Mouse (Mus musculus): Measurements from ENCODE around the gene Prpsap1. TPM values are rescaled to one million over a fixed set of nuclear protein-coding genes. Genes with fewer than 3 reads are reported as not detected.

Gene Prpsap1
- polyA plus RNA-seq, 1 experiment: 112 TPM

GRCm38 (mm10) chr11:116439269-116440240, 54.4 kb downstream of the Prpsap1 start:
- no peak for TF ChIP-seq POLR2A (IDR thresholded peaks at IDR 0.05; ENCODE audit: low read depth, low read length)
- no peak for TF ChIP-seq CTCF (IDR thresholded peaks at IDR 0.05; ENCODE audit: borderline replicate concordance, insufficient read depth, low read length)
- peaks cover 10% of the 10 kb centered on the region; the same call in 1 of the 2 replicates for H3K4me1 ChIP-seq (ENCODE audit: control insufficient read depth, insufficient read depth, low read length)
- no peak overlapping the region for H3K4me3 ChIP-seq (ENCODE audit: insufficient read depth, low read length)
- H3K27ac ChIP-seq (ENCODE audit: insufficient read depth, low read length): no peak overlapping the region

DNA sequence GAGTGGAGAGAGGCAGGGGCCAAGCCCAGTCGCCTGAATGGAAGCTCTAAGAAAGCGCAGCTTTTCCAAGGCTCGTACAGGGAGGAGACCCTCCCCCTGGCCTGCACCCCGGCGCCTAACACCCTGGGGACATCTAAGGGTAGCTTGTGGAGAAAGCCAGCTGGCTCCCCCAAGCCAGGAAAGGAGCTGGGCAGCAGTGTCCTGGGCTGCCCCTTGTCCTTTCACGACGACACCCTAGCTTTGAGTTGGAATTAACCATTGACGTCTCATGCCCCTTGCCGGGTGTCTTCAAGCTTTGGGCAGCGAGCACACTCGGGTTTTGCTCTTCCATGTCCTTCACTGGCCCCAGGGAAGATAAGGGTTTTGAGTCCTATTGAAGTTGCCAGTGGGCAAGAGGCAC, 56.5 kb downstream of the Prpsap1 start:
- no peak overlapping the region for H3K27ac ChIP-seq (ENCODE audit: insufficient read depth, low read length)
- TF ChIP-seq POLR2A (IDR thresholded peaks at IDR 0.05; ENCODE audit: low read depth, low read length): no peak
- TF ChIP-seq CTCF (IDR thresholded peaks at IDR 0.05; ENCODE audit: borderline replicate concordance, insufficient read depth, low read length): no peak
- peaks cover 12% of the 10 kb centered on the region; the same call in 1 of the 2 replicates for H3K4me1 ChIP-seq (ENCODE audit: control insufficient read depth, insufficient read depth, low read length)
- H3K4me3 ChIP-seq (ENCODE audit: insufficient read depth, low read length): no peak overlapping the region

GRCm38 (mm10) chr11:116436725-116437331, 57.2 kb downstream of the Prpsap1 start:
- Histone ChIP-seq H3K4me1 (ENCODE audit: control insufficient read depth, insufficient read depth, low read length) (peaks cover 12% of the 10 kb centered on the region; the same call in 1 of the 2 replicates), H3K4me3 (ENCODE audit: insufficient read depth, low read length) (no peak overlapping the region), H3K27ac (ENCODE audit: insufficient read depth, low read length) (no peak overlapping the region)
- TF ChIP-seq CTCF (IDR thresholded peaks at IDR 0.05; ENCODE audit: borderline replicate concordance, insufficient read depth, low read length): no peak
- no peak for TF ChIP-seq POLR2A (IDR thresholded peaks at IDR 0.05; ENCODE audit: low read depth, low read length)

DNA sequence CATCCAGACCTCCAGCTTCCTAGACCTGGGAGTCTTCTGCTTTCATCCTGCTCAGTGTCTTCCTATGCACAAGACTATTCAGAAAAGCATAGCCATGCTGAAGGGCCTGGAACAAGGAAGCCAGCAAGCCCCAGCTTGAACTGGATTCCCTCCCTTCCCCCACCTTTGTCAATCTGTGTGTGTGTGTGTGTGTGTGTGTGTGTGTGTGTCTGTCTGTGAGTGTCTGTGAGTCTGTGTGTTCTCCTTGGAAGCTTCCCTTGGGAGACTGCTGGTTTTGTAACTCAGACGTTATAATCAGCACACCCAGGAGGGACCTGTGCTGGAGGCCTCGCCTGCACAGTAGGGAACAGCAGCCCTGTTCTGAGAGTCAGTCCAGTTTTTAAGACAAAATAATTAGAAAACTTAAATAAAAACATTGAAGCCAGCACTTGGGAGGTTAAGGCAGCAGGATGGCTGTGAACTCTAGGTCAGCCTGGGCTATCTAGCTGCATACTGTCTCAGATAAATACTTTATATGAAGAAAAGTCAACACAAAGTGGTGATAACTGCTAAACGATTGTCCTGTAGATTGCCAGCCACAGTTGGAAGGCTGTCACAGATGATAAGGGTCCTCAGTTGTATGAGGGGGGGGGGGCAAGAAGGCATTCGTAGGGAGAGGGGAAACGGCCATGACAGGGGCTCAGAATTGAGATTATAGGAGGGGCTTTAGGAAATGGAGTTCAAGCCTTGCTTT, 57.8 kb downstream of the Prpsap1 start:
- no peak overlapping the region for H3K27ac ChIP-seq (ENCODE audit: insufficient read depth, low read length)
- H3K4me3 ChIP-seq (ENCODE audit: insufficient read depth, low read length): no peak overlapping the region
- no peak for TF ChIP-seq CTCF (IDR thresholded peaks at IDR 0.05; ENCODE audit: borderline replicate concordance, insufficient read depth, low read length)
- TF ChIP-seq POLR2A (IDR thresholded peaks at IDR 0.05; ENCODE audit: low read depth, low read length): no peak
- peaks cover 12% of the 10 kb centered on the region; the same call in 1 of the 2 replicates for H3K4me1 ChIP-seq (ENCODE audit: control insufficient read depth, insufficient read depth, low read length)

DNA sequence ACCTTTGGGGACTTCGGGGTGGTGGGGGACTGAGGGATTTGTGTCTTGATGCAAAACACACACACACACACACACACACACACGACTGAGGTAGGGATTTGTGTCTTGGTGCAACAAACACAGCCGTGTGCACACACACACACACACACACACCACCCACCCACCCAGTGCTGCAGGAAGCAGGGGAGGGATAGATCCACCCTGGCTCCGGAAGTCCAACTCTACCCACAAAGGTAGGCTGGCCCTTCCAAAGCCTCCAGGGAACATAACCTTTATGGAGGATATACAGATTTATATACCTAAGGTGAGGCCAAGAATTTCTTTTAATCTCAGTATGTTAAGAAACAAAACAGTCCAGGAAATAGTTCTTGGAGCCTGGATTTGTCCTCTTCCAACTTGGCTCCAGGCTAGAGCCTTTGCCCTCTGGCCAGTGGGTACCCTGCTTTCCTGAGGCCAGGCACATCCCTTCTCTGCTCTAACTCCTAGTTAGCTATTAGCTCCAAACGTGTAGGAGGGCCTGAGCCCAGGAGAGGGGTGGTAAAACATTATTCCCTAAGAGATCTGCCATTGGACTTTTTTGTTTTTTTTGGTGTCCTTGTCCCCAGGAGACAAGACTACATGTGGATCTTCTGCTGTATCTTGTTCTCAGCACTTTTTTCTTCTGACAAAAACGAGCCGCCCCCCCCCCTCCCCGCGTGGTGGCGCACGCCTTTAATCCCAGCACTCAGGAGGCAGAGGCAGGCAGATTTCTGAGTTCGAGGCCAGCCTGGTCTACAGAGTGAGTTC, 58.8 kb downstream of the Prpsap1 start:
- TF ChIP-seq CTCF (IDR thresholded peaks at IDR 0.05; ENCODE audit: borderline replicate concordance, insufficient read depth, low read length): no peak
- peak; percentile 56; the same call in 1 of the 2 replicates for TF ChIP-seq POLR2A (IDR thresholded peaks at IDR 0.05; ENCODE audit: low read depth, low read length)

DNA sequence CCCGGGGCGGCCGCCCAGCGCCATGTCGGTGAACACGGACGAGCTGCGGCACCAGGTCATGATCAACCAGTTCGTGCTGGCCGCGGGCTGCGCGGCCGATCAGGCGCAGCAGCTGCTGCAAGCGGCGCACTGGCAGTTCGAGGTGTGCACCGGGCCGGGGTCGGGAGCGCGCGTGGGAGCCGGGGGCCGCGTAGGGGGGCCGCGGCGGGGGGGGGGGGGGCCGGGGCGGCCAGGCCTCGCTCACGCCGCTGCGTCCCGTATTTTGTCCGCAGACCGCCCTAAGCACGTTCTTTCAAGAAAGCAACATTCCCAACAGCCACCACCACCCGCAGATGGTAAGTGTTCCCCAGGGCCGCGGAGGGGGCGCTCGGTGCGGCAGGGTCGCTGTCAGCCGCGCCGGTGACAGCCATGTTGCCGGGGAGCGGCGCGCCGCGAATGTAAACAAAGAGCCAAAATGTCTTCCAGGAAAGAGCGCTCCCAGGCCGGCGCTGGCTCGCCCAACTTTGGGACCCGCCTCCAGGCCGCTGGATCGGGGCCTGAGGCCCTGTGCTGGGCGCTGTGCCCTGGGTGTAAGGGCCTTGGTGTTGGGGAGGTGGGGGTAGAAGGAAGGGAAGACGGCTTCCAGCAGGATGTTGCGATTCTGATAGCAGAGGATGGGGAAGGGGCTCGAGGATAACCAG, 59.6 kb downstream of the Prpsap1 start:
- Histone ChIP-seq H3K27ac (ENCODE audit: insufficient read depth, low read length) (peak overlapping the region; percentile 15; the same call in 1 of the 2 replicates), H3K4me3 (ENCODE audit: insufficient read depth, low read length) (peak overlapping the region; percentile 80), H3K4me1 (ENCODE audit: control insufficient read depth, insufficient read depth, low read length) (peaks cover 12% of the 10 kb centered on the region; the same call in 1 of the 2 replicates)
- TF ChIP-seq POLR2A (IDR thresholded peaks at IDR 0.05; ENCODE audit: low read depth, low read length): no peak
- TF ChIP-seq CTCF (IDR thresholded peaks at IDR 0.05; ENCODE audit: borderline replicate concordance, insufficient read depth, low read length): no peak

More for the DNA sequence above, 58.8 kb downstream of the Prpsap1 start:
- Histone ChIP-seq H3K27ac (ENCODE audit: insufficient read depth, low read length) (peak overlapping the region; percentile 15; the same call in 1 of the 2 replicates), H3K4me1 (ENCODE audit: control insufficient read depth, insufficient read depth, low read length) (peaks cover 12% of the 10 kb centered on the region; the same call in 1 of the 2 replicates), H3K4me3 (ENCODE audit: insufficient read depth, low read length) (peak overlapping the region; percentile 80)

DNA sequence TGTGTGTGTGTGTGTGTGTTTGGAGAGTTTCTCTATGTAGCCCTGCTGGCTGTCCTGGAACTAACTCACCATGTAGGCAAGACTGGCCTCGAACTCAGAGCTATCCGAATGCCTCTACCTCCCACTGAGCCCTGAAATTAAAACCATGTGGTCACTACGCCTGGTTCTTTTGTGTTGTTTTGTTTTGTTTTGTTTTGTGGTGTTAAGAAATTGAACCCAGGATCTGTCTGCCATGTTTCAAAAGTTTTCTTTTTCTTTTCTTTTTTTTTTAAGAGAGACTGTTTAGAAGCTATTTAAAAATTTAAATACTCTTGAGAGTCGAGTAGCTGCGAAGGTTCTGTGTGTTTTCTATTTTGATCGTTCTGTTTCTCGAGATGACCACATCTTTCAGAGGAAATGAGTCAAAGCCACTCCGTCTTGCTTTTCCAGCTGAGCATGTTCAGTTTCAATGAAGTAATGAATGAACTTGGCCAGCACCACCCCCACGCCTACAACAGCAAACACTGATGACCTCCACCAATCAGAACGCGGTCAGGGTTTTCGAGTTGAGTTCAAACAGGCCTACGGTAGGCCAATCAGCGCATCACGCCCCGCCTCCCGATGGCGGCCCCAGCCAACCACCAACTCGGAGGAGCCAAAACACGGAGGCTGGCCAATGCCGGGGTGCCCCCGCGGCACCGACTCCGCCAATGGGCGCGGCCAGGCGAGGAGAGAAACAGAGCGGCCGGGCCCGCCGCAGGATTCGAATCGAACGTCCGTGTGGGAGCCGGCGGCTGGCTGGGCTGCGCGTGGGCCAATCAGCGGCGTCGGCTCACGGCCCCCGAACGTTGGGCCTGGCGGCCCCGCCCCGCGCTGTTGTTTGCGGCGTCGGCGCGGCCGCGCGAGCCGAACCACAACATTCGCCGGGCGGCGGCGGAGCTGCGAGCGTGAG, 60.4 kb downstream of the Prpsap1 start, which contains the start of gene Ubald2:
Gene Ubald2 (plus strand): TSS at position 739 of the 931 bp plus-strand sequence.
- Histone ChIP-seq H3K4me1 (ENCODE audit: control insufficient read depth, insufficient read depth, low read length) (peaks cover 12% of the 10 kb centered on the region; the same call in 1 of the 2 replicates), H3K27ac (ENCODE audit: insufficient read depth, low read length) (peak within 1 kb of the TSS; percentile 69), H3K4me3 (ENCODE audit: insufficient read depth, low read length) (peak within 1 kb of the TSS; percentile 80)
- TF ChIP-seq POLR2A (IDR thresholded peaks at IDR 0.05; ENCODE audit: low read depth, low read length): no peak
- TF ChIP-seq CTCF (IDR thresholded peaks at IDR 0.05; ENCODE audit: borderline replicate concordance, insufficient read depth, low read length): no peak

Measured in embryonic fibroblast, embryonic 13.5 days (primary cell).